Mouse (Mus musculus) thymus, postnatal 36 days (tissue): ENCODE data around the gene Pgrmc1.
"Not testable (repeated sequence)": the region's sequence is repeated elsewhere in the genome, so short reads cannot be mapped to it uniquely, and the experiment has no call there.

ENCODE experiments used
- DNase-seq, 2 experiments: peaks; one replicate each; pipeline ENCODE4 v3.0.0; 2022; ENCODE audit warnings: mixed read lengths in 2 of 2

Pgrmc1 gene

DNA sequence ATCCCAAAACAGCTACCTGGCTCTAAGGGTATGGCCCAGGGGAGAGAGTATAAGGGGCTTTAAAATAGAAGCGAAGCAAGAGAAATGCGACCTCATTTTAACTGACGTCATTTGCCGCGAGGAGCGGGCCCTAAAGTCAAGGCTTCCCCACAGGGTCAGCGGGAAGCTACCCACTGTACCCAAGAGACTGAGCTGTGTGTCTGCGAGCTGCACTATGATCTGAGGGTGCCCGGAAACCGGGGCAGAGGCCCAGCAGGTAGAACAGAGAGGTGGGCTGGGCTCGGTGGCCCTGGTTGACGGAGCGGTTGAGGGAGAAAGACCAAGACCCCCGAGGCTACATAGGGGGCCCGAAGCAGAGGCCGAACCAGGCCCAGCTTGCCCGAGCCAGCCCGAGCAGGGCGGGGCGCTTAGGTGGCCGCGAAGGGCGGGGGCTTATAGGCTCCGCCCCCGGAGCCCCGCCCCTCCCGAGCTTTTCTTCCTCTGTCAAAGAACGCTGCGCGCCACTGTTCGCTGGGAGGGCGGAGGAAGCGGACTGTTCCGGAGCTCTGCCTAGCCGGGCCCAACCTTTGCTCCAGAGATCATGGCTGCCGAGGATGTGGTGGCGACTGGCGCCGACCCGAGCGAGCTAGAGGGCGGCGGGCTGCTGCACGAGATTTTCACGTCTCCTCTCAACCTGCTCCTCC is at the start of gene Pgrmc1:
Pgrmc1 (plus strand) TSS at position 500 of the 683 bp plus-strand sequence.
- peak; percentile 83 to 88 for DNase-seq

DNA sequence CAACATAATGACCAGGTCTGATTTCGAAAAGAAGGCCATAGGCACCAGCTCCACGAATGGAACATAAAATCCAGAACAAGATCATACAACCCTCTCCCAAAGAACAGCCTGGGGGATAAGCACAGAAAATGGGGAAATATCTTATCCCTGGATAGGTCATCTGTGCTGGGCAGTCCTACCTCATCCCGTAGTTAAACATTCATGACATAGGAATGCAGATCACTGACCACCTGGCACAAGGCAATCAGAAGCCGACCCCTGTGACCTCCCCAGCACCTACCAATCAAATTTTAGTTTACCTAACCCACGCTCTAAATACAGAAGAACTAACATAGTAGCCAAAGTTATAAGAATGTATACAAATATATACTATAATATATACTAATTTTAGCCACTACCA is 49.2 kb upstream of the Pgrmc1 start:
- DNase-seq, result no peak

DNA sequence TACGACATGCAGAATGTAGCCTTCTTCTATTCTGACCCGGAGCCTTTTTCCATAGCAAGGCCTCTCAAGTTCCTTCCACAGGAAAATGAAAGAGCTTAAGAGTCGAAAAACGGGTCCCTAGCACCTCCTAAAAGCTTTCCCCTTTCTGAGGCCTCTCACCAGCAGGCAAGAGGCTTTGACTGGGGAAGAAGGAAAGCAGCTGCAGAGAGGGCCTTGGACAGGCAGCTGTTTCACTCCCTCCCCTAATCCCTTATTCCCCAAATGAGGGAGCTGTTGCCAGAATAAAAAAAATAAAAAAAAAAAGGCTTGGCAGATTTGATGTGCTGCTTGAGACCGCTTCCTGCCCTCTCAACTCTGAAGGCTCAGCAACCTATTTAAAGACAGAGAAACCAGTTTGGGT is 47.1 kb upstream of the Pgrmc1 start:
- no peak for DNase-seq

DNA sequence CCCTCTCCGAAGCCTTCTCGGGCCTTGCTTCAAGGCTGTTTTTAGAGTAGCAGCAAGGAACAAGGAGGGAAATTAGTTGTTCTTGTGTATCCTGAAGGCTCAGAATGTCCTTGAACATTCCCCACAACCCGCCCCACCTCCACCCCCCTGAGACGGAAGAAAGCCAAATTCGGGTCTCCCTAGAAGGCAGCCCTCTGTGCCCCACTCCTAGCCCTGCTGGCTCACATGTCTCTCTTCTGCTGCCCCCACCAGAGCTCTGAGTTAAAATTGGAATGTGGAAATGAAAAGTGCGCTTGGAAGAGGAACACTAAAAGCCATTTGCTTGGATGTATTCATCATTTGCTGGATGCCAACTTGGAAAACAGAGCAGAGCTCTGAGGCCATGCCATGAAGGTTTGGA is 46.7 kb upstream of the Pgrmc1 start:
- no peak for DNase-seq

DNA sequence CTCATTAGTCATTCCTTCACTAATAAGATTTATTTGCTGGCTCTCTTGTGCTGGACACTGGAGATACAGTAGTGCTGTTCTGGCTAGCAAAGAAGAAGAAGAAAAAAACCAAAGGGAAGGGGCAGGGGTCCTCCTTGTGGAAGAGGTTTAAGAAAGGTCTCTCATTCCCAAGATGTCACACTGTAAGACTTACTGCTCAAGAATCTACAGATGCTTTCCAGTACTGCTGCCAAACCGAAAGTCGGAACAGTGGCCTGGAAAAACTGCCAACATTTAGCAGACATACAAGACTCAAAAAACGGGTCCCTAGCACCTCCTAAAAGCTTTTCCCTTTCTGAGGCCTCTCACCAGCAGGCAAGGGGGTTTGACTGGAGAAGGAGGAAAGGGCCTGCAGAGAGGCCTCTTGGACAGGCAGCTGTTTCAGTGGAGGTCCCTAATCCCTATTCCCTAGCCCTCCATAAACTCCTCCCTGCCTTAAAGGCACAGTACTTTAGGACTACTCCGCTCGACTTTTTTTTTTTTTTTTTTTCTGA is 45.9 kb upstream of the Pgrmc1 start:
- DNase-seq, result no peak

DNA sequence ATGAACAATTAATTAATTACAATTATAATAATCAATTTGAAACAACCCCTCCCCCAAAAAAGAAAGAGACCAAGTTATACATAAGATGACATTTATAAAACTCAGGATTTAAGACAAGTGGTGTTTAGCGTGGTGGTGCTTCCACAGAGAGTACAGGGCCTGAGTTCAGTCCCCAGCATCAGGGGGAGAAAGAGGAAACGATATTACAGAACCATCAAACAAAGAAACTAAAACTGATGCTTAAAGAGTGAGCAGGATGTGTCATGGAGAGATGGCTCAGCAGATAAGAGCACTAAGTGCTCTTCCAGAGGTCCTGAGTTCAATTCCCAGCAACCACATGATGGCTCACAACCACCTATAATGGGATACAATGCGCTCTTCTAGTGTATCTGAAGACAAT is 45.3 kb upstream of the Pgrmc1 start:
- no peak for DNase-seq

DNA sequence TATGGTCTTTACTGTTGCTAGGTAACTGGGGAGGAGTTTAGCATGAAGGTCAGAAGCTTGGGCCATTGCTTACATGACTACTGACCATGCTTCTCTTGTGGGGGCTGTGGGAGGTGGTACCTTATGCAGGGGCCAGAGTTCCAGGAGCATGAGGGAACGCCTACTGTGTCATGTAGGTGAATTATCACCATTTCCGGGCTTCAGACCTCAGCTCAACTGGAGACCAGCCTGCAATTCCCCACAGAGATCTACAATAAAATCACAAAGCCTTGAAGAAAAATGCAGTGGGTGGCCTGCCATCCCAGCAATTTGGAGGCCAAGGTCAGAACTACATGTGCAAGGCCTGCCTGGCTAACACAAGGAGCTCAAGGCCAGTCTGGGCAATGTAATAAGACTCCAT is 42.8 kb upstream of the Pgrmc1 start:
- not testable (repeated sequence) for DNase-seq

DNA sequence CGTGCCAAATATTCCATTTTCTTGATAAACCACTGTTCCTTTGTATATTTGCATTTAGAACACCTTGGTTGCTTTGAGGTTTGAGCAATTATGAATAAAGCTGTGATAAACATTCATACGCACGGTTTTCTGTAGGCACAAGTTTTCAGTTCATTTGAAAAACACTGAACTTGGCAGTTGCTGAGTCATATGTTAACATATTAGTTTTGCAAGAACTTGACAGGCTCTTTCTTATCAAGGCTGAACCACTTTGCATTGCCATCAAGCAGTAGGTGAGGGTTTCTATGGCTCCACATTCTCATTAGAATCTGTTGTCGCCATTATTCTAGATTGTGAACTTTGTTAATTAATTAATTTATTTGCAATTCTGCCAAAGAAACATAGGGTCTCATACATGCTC is 37.8 kb upstream of the Pgrmc1 start:
- no peak for DNase-seq

DNA sequence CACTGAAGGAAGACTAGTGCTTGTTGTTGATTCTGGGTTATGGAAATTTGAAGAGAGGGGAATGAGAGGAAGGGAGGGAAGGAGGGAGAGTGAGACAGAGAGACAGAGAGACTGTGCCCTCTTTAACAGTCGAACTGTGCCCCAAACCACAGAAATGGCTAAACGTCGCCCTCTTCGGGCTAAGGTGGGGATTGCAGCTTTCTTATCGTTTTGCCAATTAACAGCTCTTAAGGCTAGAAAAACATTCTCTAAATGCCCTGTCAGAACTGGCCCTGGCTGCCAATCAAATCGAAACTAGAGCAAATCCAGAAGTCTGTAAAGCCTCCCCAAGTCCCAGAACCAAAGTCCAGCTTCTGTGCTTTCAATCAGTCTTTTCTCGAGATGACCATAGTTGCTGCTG is 36.4 kb upstream of the Pgrmc1 start:
- peak; percentile 55 to 67 for DNase-seq

DNA sequence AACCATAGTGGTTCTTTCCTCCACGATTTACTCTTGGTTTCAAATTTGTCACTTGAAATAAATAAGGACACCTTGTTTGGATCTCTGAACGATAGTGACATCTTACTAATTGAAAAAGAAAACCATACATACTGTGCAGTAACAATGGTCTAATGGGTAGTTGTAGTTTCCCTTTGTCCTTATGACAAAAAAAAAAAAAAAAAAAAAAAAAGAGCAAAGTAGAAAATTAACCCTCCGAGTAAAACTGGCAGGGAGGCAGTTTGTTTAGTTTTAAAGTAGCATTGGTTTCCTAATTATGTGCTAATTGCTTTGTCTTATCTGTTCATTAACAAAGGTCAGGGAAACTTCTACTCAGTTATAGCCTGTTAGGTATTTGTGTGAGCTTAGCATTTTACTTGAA is 35.9 kb upstream of the Pgrmc1 start:
- no peak for DNase-seq

DNA sequence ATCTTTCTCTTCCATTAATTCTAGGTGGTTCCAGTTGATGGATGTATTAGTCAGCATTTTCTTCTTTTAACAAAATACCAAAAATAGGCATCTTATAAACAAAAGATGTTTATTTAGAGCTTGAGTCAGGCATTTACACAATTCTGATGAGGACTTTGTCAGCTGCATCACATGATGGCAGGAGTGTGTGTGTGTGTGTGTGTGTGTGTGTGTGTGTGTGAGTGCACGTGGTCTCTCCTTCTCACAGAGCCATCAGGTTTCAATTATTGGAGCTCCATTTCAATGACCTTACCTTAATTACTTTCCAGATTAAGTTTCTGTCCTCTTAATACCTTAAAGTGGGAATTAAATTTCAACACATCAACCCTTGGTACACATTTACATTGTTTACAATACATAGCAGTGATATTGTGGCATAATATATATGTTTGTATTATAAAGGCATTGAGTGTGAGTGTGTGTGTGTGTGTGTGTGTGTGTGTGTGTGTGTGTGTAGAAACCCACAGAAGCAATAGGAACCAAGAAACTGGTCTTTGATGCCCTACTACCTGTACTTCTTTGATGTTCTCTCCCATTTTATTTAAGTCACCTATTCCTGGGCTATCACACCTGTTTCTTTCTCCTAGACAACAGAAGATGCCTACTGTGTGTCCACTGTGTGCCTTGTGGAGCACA is 11.2 kb upstream of the Pgrmc1 start:
- DNase-seq, result no peak

DNA sequence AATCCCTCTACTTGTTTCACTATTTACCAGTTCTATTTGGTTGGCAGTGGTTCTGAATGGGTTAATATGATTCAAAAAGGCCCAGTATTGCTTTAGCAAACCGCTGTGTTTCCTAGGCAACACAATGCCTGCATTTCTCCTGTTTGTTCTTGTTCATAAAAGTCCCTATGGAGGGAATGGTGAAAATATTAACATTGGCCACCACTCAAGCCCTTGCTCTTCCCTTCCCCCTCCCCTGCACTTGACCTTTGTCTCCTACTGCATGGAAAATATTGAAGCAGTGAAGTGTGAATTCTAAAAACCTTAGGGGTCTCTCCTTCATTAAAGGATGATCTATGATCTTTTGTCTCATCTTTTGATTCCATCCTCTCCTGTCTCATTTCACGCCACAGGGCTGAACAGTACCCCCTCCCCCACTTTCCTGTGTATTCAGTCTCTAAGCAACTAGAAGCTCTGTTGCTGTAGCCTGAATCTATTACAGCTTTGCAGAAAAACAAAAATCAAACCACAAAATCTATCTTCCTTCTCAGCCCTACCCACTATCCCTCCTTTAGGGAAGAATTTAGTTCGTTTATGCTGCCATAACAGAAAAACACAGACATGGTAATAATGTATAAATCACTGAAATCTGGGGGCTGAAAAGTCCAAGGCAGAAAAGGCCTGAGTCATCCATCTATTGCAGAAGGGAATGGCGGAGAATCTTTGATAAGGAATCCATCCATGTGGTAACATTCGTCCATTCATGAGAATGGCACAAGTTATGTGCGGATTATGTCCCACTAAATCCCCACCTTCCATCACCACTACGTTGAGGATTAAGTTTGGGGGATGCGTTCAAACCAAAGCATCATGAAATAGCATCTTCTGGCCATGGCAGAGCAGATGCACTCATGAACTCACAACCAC is 10.4 kb upstream of the Pgrmc1 start:
- no peak for DNase-seq

DNA sequence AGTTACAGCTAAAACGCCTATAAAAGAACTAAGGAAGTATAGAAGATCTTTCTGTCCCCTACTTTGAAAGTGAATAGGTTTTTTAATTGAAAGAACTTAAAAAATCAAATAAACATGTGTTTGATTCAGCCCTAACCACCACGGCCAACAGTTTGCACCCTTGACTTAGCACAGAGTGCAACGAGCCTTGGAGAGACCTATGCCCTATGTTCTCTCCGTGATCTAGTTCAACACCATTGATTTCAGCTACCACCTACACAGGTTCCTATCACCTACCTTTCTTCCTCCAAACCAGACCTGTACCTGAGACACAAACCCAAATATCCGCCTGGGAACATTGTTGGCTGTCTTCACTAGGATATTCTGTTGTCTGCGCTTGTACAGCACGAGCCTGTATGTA is 7.7 kb upstream of the Pgrmc1 start:
- no peak for DNase-seq

DNA sequence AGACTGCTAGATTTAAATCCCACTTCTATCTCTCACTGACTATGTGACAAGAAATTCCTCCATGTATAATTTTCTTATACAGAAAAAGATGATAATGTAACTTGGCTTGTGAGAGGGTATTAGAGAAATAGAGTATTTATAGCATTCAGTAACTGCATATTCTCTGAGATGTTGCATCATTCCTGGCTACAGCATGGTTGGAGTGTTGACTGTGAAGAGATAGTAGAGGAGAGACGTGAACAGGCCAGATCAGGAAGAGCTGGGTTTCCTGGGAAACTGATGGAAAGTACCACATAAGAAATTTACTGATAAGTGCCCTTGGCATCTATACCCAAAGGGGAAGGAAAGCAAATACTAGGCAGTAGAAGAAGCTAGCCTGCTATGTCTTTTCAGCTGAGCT is 6.9 kb upstream of the Pgrmc1 start:
- DNase-seq, result no peak

DNA sequence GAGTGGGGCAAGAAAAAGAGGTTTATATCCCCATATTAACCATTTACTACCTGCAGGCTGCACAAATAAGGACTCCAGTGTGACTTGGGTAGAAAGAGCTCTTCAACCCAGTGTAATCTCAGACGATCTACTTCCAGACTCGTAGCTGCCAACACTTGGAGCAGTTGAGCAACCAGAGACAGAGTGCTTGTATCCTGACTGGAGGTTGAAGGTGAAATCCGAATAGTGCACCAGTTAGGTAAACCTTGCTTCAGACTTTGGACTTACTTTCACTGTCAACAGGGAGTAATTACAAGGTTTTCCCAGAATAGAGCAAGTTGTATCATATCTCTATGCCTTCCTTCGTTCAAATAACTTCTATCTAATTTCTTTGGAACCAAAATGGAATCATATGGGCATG is 6.5 kb upstream of the Pgrmc1 start:
- no peak for DNase-seq

DNA sequence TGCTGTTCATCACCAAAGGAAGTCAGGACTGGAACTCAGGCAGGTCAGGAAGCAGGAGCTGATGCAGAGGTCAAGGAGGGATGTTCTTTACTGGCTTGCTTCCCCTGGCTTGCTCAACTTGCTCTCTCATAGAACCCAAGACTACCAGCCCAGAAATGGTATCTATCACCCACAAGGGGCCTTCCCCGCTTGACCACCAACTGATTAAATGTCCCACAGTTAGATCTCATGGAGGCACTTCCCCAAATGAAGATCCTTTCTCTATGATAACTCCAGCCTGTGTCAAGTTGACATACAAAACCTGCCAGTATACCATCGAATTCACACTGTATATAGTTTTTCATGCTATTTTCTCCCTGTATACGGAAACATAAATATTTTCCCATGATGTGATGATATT is 2.8 kb upstream of the Pgrmc1 start:
- no peak for DNase-seq

DNA sequence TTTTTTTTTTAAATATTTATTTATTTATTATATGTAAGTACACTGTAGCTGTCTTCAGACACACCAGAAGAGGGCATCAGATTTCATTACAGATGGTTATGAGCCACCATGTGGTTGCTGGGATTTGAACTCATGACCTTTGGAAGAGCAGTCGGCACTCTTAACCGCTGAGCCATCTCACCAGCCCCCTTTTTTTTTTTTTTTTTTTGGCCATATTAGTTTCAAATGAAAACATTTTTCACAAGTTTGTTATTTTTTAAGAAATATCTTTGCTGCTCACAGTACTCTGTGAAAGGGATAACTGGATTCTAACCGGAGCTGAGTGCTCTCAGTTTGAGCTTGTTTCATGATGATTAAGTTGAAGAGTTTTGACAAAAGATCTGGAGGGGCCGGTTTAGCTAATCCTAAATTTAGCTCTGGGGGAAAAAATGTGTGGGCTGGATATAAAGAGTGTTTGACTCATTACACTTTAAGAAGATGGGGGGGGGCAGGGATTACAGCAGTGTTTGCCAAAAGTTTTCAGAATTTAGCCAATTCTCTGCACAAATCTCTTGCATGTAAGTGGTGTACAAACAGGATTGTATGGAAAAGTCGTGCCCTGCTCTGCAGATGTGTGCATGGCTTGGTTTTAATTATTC is 1.4 kb upstream of the Pgrmc1 start:
- not testable (repeated sequence) for DNase-seq

DNA sequence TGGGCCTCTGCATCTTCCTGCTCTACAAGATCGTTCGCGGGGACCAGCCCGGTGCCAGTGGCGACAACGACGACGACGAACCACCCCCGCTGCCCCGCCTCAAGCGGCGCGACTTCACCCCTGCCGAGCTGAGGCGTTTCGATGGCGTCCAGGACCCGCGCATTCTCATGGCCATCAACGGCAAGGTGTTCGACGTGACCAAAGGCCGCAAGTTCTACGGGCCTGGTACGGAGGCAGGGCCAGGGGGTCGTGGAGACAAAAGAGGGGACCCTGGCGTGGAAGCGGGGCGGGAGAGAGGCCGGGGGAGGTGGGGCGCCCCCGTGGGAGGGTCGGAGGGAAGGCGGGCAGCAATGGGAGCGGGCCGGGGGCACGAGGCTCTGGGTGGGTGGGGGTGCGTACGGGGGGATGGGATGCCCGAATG is 394 bp downstream of the Pgrmc1 start:
- no peak for DNase-seq

DNA sequence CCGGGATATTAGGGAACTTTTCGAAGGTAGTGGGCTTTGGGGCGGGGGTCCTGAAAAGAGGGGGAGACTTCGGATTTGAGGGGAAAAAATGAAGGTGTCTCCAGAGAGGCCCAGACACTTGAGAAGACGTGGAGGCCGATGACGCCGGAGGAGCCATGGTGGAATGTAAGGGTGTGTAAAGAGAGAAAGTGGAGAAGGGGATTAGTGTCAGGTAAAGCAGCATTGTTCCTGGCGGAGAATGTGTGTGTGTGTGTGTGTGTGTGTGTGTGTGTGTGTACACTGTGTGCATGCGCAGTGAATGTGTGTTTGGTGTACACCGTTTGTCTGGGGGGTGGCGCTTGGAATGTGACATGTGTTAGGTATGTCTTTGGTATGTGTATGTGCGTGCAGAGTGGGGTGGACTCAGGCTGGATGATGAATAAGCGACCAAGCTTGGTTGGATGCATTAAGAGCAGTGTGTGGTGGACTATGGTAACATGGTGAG is 897 bp downstream of the Pgrmc1 start:
- peak in 1 of 2 experiments; percentile 17 for DNase-seq

DNA sequence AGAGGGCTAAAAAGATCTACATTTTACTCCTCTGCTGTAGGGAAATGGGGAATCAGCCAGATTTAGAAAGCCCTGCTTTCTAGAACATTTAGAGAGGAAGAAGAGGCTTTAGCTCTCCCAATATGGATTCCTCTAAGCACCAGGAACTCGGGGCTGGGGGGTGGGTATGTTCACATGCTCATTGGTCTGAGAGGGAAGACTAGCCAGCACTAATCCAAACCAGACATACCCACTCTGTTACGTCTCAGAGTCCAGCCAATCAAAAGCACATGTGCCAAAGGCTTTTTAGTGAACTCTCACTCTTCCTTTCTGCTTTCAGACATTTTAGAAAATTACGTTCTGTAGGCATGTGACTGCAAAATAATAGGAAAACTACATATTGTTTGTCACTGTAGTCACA is 1.6 kb downstream of the Pgrmc1 start:
- no peak for DNase-seq

DNA sequence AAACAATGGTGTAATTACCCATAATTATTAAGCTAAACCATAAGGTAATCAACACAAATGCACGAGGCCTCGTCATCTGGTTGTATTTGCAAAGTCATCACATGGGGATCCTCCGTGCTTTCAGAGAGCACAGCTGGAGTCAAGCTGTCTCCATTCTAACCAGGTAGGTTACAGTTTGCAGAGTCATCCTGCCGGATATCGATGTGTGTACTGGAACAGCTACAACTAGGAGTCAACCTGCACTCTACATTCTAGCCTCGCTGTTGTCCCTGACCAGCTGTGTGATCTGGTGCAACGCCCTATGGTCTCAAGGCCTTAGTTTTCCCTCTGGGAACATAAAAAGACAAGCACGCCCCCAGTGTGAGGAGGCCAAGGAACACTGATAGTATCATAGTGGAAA is 2.1 kb downstream of the Pgrmc1 start:
- DNase-seq, result no peak

DNA sequence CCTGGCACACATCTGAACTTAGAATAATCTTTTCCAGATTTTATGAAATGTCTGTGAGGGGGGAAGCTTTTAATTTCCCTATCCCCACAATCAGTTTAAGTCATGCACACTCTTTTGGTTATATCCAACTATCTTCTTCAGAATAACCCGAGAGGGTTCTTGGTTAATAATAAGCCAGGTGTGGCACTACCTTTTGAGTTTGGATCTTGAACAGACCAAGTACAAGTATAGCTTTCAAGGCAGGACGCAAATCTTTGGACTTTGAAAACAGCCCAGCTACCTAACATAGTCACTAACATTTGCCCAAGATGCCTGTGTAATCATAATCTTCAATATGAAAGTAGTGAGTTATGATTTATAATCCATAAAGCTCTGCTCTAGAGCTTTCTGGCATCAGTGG is 4.9 kb downstream of the Pgrmc1 start:
- DNase-seq, result no peak

DNA sequence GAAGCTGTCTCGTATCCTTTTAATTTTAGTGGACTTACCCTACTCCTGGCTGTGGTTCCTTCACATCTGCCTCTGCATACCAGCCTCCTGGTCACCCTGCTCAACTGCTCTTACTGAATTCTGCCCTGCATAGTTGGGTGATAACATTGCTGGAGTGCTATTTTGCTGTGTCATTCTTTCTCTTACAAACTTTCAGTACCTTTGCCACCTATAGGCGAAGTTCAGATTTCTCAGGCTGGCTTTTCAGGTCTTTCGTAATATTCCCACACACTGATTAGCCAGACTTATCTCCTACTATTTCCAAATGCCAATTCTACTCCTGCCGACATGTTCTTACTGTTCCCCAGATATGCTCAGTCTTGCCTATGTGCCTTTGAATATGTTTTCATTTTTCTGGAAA is 6.0 kb downstream of the Pgrmc1 start:
- no peak for DNase-seq
